Mouse (Mus musculus) E14TG2a.4 (cell line): ENCODE results near the gene Adam1a.

Source experiments
- CTCF ChIP-seq: conservative IDR thresholded peaks from 2 replicates; pipeline ENCODE4 v1.5.1; 2014; ENCODE audit warnings: low read length
- NANOG ChIP-seq: IDR thresholded peaks from 2 replicates; pipeline ENCODE4 v1.6.1; 2014; ENCODE audit warnings: borderline replicate concordance, low read length, mixed read lengths
- POU5F1 ChIP-seq: IDR thresholded peaks from 2 replicates; pipeline ENCODE4 v1.6.1; 2014; ENCODE audit warnings: low read length, borderline replicate concordance

GRCm38 (mm10) chr5:121526961-121527360 lies 18.3 kb downstream of the Adam1a start:
- TF ChIP-seq CTCF (no peak), POU5F1 (no peak), NANOG (peak; percentile 47; the same call in 1 of the 2 replicates)
